Mouse (Mus musculus) CH12.LX (cell line): Measurements from ENCODE around the gene Ints3. TPM values are rescaled to one million over a fixed set of nuclear protein-coding genes. Genes with fewer than 3 reads are reported as not detected.

ENCODE experiments used
- DNase-seq: peaks from one replicate; pipeline ENCODE4 v3.0.0-alpha.2; 2013; ENCODE audit errors: extremely low read depth
- H3K27ac ChIP-seq: 2 replicates; pipeline ENCODE4 v1.5.1; 2012; ENCODE audit warnings: low read depth, mild to moderate bottlenecking, control low read depth, moderate library complexity; ENCODE audit not compliant: insufficient read depth
- H3K27me3 ChIP-seq: replicated peaks from 2 replicates; pipeline ENCODE3; 2012; ENCODE audit warnings: inconsistent platforms
- H3K36me3 ChIP-seq, 2 experiments: replicated peaks in 1 of 2; 2 replicates each; pipeline versions ENCODE3 to v1.6.1; 2012; ENCODE audit warnings: inconsistent platforms in 1 of 2, low read length in 1 of 2, mild to moderate bottlenecking in 1 of 2, mixed read lengths in 1 of 2, moderate library complexity in 1 of 2; ENCODE audit not compliant: control insufficient read depth in 1 of 2, insufficient read depth in 1 of 2
- H3K4me1 ChIP-seq, 2 experiments: 2 replicates each; pipeline ENCODE4 v1.6.1; 2012; ENCODE audit warnings: inconsistent platforms in 1 of 2, moderate library complexity in 1 of 2; ENCODE audit not compliant: insufficient read depth in 2 of 2, control insufficient read depth in 1 of 2
- H3K4me2 ChIP-seq: 2 replicates; pipeline ENCODE4 v1.6.1; 2012; ENCODE audit warnings: low read depth, mild to moderate bottlenecking, control low read depth; ENCODE audit not compliant: poor library complexity, insufficient read depth, severe bottlenecking
- H3K4me3 ChIP-seq, 3 experiments: fragments of 150-350 bp in 1 of 3; sonication (generic) in 1 of 3; replicated peaks in 1 of 3; 2 replicates each; pipeline versions ENCODE3 to v1.5.1; 2011 to 2012; ENCODE audit warnings: low read depth in 2 of 3, low read length in 2 of 3, mild to moderate bottlenecking in 2 of 3, moderate library complexity in 2 of 3, control low read depth in 1 of 3, improper control_type of control experiment in 1 of 3, inconsistent platforms in 1 of 3, mixed read lengths in 1 of 3; ENCODE audit not compliant: poor library complexity in 1 of 3
- H3K79me2 ChIP-seq: replicated peaks from 2 replicates; pipeline ENCODE4 v1.6.1; 2012; ENCODE audit warnings: mild to moderate bottlenecking, moderate library complexity; ENCODE audit not compliant: control insufficient read depth, poor library complexity, insufficient read depth, severe bottlenecking; ENCODE audit errors: extremely low read depth
- H3K9ac ChIP-seq: 2 replicates; pipeline ENCODE4 v1.6.1; 2012; ENCODE audit warnings: low read depth, mild to moderate bottlenecking, control low read depth, moderate library complexity; ENCODE audit not compliant: insufficient read depth
- H3K9me3 ChIP-seq: replicated peaks from 2 replicates; pipeline ENCODE3; 2012; ENCODE audit warnings: low read length, inconsistent platforms, mixed read lengths
- CHD1 ChIP-seq: IDR thresholded peaks from 2 replicates; pipeline ENCODE4 v1.6.1; 2012; ENCODE audit warnings: low read depth, low read length, improper control_type of control experiment, inconsistent platforms
- CHD2 ChIP-seq: IDR thresholded peaks from 2 replicates; pipeline ENCODE4 v1.6.1; 2011; ENCODE audit warnings: low read length, improper control_type of control experiment
- CTCF ChIP-seq, 2 experiments: IDR thresholded peaks in 1 of 2; conservative IDR thresholded peaks in 1 of 2; 2 replicates each; pipeline ENCODE4 v1.5.1; 2011 to 2012; ENCODE audit warnings: low read depth in 2 of 2, low read length in 2 of 2, improper control_type of control experiment in 1 of 2, inconsistent platforms in 1 of 2, mild to moderate bottlenecking in 1 of 2, moderate library complexity in 1 of 2
- EP300 ChIP-seq: IDR thresholded peaks from 2 replicates; pipeline ENCODE4 v1.6.1; 2011; ENCODE audit warnings: low read length, improper control_type of control experiment
- GABPA ChIP-seq: IDR thresholded peaks from 2 replicates; pipeline ENCODE4 v1.6.1; 2012; ENCODE audit warnings: low read depth, low read length, improper control_type of control experiment, inconsistent platforms; ENCODE audit not compliant: insufficient replicate concordance
- HCFC1 ChIP-seq: IDR thresholded peaks from 2 replicates; pipeline ENCODE4 v1.6.1; 2012; ENCODE audit warnings: low read depth, mild to moderate bottlenecking, inconsistent platforms, low read length, improper control_type of control experiment
- JUN ChIP-seq: IDR thresholded peaks from 2 replicates; pipeline ENCODE4 v1.6.1; 2011; ENCODE audit warnings: low read depth, mild to moderate bottlenecking, low read length, improper control_type of control experiment, moderate library complexity; ENCODE audit not compliant: insufficient read depth
- JUND ChIP-seq: conservative IDR thresholded peaks from 2 replicates; pipeline ENCODE4 v1.6.1; 2011; ENCODE audit warnings: low read depth, low read length, improper control_type of control experiment
- MAFK ChIP-seq: IDR thresholded peaks from 2 replicates; pipeline ENCODE4 v1.6.1; 2011; ENCODE audit warnings: low read length, improper control_type of control experiment; ENCODE audit not compliant: insufficient replicate concordance
- MAX ChIP-seq: IDR thresholded peaks from 2 replicates; pipeline ENCODE4 v1.6.1; 2011; ENCODE audit warnings: low read length, improper control_type of control experiment
- MEF2A ChIP-seq: IDR thresholded peaks from 2 replicates; pipeline ENCODE4 v1.6.1; 2014; ENCODE audit warnings: low read depth, mild to moderate bottlenecking, inconsistent platforms, low read length, improper control_type of control experiment, borderline replicate concordance
- MXI1 ChIP-seq: IDR thresholded peaks from 2 replicates; pipeline ENCODE4 v1.6.1; 2011; ENCODE audit warnings: mild to moderate bottlenecking, low read depth, low read length, improper control_type of control experiment
- POLR2A ChIP-seq: IDR thresholded peaks from 2 replicates; pipeline ENCODE4 v1.6.1; 2011; ENCODE audit warnings: low read depth, mild to moderate bottlenecking, improper control_type of control experiment, low read length
- POLR2AphosphoS2 ChIP-seq: IDR thresholded peaks from 2 replicates; pipeline ENCODE4 v1.6.1; 2011; ENCODE audit warnings: low read depth, low read length, improper control_type of control experiment
- SIN3A ChIP-seq: IDR thresholded peaks from 2 replicates; pipeline ENCODE4 v1.6.1; 2012; ENCODE audit warnings: low read length, improper control_type of control experiment, inconsistent platforms
- UBTF ChIP-seq: IDR thresholded peaks from 2 replicates; pipeline ENCODE4 v1.6.1; 2012; ENCODE audit warnings: low read depth, mild to moderate bottlenecking, inconsistent platforms, low read length, improper control_type of control experiment, moderate library complexity
- USF2 ChIP-seq: conservative IDR thresholded peaks from 2 replicates; pipeline ENCODE4 v1.6.1; 2011; ENCODE audit warnings: low read depth, low read length, improper control_type of control experiment
- dilution Hi-C: fragments of 300-500 bp; cut with MboI; formaldehyde crosslinking; loops from 2 replicates; pipeline ENCODE4 v1.14.3; 2020; ENCODE audit warnings: low sequenced_read_pairs; ENCODE audit not compliant: extremely low pct_unique_long_range_greater_than_20kb, extremely low pct_ligation_motif_present
- in situ Hi-C: fragments of 300-500 bp; cut with MboI; formaldehyde crosslinking; loops from 3 replicates; pipeline ENCODE4 v1.14.3; 2019; ENCODE audit warnings: low sequenced_read_pairs, low pct_ligation_motif_present, low pct_unique_long_range_greater_than_20kb, mixed read lengths
- polyA plus RNA-seq: library from polyadenylated mRNA; unstranded; fragments of >175 nt; gene quantifications from 2 replicates; pipeline ENCODE4 v1.2.1, GENCODE M21; 2012; ENCODE audit warnings: low read depth; ENCODE audit not compliant: insufficient read length
- total RNA-seq, 2 experiments: library from RNA; depleted of rRNA; stranded (reverse); fragments of 300-350 nt in 1 of 2; fragments of >200 nt in 1 of 2; gene quantifications; 2 replicates each; pipeline ENCODE4 v1.2.3; 2012 to 2014

Ints3 gene
- total and polyA plus RNA-seq, 3 experiments, result 20.5 to 45.9 (median 30.7) TPM

DNA sequence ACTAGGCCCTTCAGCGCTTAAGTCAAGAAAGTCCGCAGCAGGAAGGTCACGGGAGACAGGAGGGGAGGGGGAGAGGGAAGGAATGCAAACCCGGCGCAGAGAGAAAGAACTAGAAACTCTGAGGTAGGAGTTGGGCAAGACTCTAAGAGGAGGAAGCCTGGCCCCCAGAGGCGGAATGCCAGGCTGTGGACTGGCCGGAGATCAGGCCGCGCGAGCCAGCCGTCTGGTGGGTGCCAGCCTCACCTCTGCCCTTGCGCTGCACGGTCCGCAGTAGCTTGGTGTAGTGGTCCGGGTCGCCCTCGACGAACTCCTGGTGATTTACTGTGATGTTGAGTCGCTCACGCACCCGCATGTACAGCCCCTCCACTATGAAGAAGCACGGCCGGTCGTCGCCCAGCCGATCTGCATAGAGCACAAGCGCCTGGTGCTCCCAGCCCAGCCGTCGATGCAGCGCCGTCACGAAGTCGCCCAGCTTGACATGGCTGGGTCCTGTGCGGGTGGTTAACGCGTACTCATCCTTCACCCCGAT is 31.2 kb upstream of the Ints3 start:
- H3K27ac ChIP-seq, result no peak overlapping the region
- in situ Hi-C loops, result loop anchor here (5.0 kb wide), 1 partner anchor 47 kb away; no protein-coding TSS in a partner anchor
- TF ChIP-seq HCFC1, result no peak
- no peak for TF ChIP-seq SIN3A
- no peak for TF ChIP-seq MAX
- no peak for TF ChIP-seq CHD2
- TF ChIP-seq JUND, result no peak
- TF ChIP-seq JUN, result no peak
- peaks cover 4 to 7% of the 10 kb centered on the region in 2 experiments; a peak in 2 of 4 replicates for H3K4me1 ChIP-seq
- DNase-seq, result no peak
- H3K79me2 ChIP-seq, result no peaks in the 10 kb centered on the region
- no peaks in the 10 kb centered on the region for H3K36me3 ChIP-seq
- no peak overlapping the region for H3K4me3 ChIP-seq
- peaks cover 25% of the 10 kb centered on the region for H3K27me3 ChIP-seq
- H3K9ac ChIP-seq, result no peak overlapping the region
- dilution Hi-C loops, result no loop called here
- H3K4me2 ChIP-seq, result no peak overlapping the region
- peaks cover 11% of the 10 kb centered on the region for H3K9me3 ChIP-seq

DNA sequence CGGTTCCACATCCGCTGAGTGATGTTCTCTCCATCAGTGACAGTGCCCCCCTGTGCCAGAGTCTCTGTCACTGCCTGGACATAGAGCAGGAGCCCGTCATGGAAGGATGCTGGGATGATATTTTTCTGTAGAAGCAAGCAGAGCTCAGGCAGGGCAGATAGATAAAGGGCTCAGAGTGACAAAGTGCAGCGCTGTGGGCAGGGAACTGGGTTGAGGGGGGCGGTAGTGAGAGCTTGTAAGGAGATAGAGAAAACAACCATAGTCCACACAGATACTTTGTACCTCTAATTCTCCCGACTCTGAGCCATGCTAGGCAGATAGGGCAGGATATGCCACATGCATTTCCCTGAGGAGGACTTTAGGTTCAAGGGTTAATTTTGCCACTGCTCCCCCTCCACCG is 29.2 kb upstream of the Ints3 start:
- Histone ChIP-seq H3K9ac (no peak overlapping the region), H3K27me3 (peaks cover 25% of the 10 kb centered on the region), H3K36me3 (no peaks in the 10 kb centered on the region), H3K4me2 (no peak overlapping the region), H3K4me1 (peaks cover 4 to 7% of the 10 kb centered on the region in 2 experiments; a peak in 2 of 4 replicates), H3K27ac (no peak overlapping the region), H3K4me3 (no peak overlapping the region), H3K79me2 (no peaks in the 10 kb centered on the region), H3K9me3 (peaks cover 11% of the 10 kb centered on the region)
- DNase-seq, result no peak
- in situ Hi-C loops, result no loop called here
- TF ChIP-seq CTCF (conservative IDR thresholded peaks at IDR 0.05 in 1 of 2, IDR thresholded peaks at IDR 0.05 in 1 of 2; ENCODE audit: low read depth in 2 of 2, low read length in 2 of 2) (peak in 1 of 2 experiments; percentile 11; a peak in 1 of 4 replicates), USF2 (no peak)
- dilution Hi-C loops, result no loop called here

DNA sequence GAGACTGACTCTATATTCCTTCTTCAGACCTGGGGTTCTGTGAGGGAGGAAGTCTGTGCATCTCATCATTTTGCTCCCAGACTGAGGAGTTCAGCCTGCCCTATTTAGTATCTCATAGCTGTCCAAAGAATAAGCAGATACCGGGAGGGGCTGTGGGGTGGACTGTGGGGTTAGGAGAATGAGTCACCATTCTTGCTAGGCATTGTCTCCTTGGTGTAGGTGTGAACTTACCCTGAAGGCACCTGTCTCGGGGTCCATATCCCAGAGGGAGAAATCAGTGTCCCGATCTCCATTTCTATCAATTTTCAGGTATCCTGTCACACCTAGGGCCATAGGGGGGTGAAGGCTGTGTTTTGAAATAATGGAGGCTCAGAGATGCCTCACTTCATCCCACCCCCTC is 28.5 kb upstream of the Ints3 start:
- TF ChIP-seq MXI1 (no peak), GABPA (no peak), POLR2AphosphoS2 (no peak), MAFK (no peak), EP300 (no peak), HCFC1 (no peak), JUN (no peak), UBTF (no peak), JUND (no peak), MEF2A (no peak), USF2 (no peak), POLR2A (no peak), CHD1 (no peak), SIN3A (no peak)
- in situ Hi-C loops (no loop called here), dilution Hi-C loops (no loop called here)
- no peak overlapping the region for H3K9ac ChIP-seq
- no peak overlapping the region for H3K4me3 ChIP-seq
- H3K79me2 ChIP-seq, result no peaks in the 10 kb centered on the region
- no peak overlapping the region for H3K27ac ChIP-seq
- H3K36me3 ChIP-seq, result no peaks in the 10 kb centered on the region
- no peak overlapping the region for H3K4me2 ChIP-seq
- no peak for DNase-seq
- peaks cover 25% of the 10 kb centered on the region for H3K27me3 ChIP-seq
- H3K9me3 ChIP-seq, result peaks cover 11% of the 10 kb centered on the region
- H3K4me1 ChIP-seq, result peaks cover 4 to 7% of the 10 kb centered on the region in 2 experiments; a peak in 2 of 4 replicates
